Mouse (Mus musculus): ENCODE measurements around the gene Fa2h. TPM values are rescaled to one million over a fixed set of nuclear protein-coding genes. Genes with fewer than 3 reads are reported as not detected.
A peak's percentile ranks its signal among the peaks of the same experiment; 100 is the strongest.
"Not testable (repeated sequence)": the region's sequence is repeated elsewhere in the genome, so short reads cannot be mapped to it uniquely, and the experiment has no call there.

Gene Fa2h
- polyA plus RNA-seq, 1 experiment: not detected

DNA sequence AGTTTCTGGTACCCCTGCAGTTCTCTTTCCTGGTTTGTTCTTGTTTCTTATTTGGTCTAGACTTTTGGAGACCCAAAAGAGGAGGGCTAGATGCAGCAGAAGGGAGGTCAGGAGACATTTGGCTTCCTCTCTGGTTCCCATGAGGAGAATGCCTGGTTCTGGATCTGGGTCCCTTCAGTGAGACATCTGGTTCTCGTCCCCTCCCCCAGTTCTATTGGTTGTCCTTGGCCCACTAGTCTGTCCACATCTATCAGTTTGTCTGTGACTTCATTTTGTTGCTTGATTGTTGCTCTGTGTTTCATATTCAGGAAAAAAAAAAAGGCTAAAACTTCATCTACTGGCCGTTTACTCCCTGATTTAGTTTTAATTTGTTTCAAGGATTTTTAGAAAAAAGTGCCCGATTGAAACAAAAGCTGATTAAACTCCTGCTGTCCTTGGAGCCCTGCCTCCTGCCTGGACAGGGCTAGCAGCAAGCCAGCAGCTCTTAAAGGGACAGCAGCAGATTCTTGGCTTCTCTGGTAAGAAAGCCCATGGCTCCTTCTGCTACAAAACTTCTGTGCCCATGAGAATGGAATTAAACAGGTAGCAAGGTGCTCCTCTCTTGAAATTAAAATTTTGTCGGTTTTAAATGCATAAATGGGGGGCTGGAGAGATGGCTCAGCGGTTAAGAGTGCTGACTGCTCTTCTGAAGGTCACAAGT, 88.4 kb downstream of the Fa2h start:
- TF ChIP-seq POLR2A (IDR thresholded peaks at IDR 0.05; ENCODE audit: low read depth, low read length) (no peak), CTCF (IDR thresholded peaks at IDR 0.05; ENCODE audit: borderline replicate concordance, insufficient read depth, low read length) (no peak)
- Histone ChIP-seq H3K27ac (ENCODE audit: insufficient read depth, low read length) (no peak overlapping the region), H3K4me3 (ENCODE audit: insufficient read depth, low read length) (no peak overlapping the region), H3K4me1 (ENCODE audit: control insufficient read depth, insufficient read depth, low read length) (no peaks in the 10 kb centered on the region)

DNA sequence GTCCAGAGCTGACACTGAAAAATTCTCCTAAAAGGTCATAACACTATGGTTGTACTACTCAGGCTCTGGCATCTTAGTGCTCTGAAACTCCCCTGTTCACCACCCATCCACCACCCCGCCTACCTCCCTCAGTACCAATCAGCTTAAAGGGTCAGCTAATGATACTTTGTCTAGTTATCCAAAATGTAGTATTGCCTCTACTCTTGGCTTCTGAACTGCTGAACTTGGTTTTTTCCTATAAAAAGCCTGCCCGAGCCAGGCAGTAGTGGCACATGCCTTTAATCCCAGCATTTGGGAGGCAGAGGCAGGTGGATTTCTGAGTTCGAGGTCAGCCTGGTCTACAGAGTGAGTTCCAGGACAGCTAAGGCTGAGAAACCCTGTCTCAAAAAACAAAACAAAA, 89.3 kb downstream of the Fa2h start:
- Histone ChIP-seq H3K4me1 (ENCODE audit: control insufficient read depth, insufficient read depth, low read length) (no peaks in the 10 kb centered on the region), H3K4me3 (ENCODE audit: insufficient read depth, low read length) (no peak overlapping the region), H3K27ac (ENCODE audit: insufficient read depth, low read length) (no peak overlapping the region)
- no peak for TF ChIP-seq POLR2A (IDR thresholded peaks at IDR 0.05; ENCODE audit: low read depth, low read length)
- no peak for TF ChIP-seq CTCF (IDR thresholded peaks at IDR 0.05; ENCODE audit: borderline replicate concordance, insufficient read depth, low read length)

- H3K4me1 ChIP-seq (ENCODE audit: control insufficient read depth, insufficient read depth, low read length); H3K27ac ChIP-seq (ENCODE audit: insufficient read depth, low read length); H3K4me3 ChIP-seq (ENCODE audit: insufficient read depth, low read length): not testable (repeated sequence)
These were observed 90.4 kb downstream of the Fa2h start for GRCm38 (mm10) chr8:111303076-111303803.

- Histone ChIP-seq H3K4me1 (ENCODE audit: control insufficient read depth, insufficient read depth, low read length) (peaks cover 5% of the 10 kb centered on the region; the same call in 1 of the 2 replicates), H3K4me3 (ENCODE audit: insufficient read depth, low read length) (peak overlapping the region; percentile 26), H3K27ac (ENCODE audit: insufficient read depth, low read length) (no peak overlapping the region)
- TF ChIP-seq CTCF (IDR thresholded peaks at IDR 0.05; ENCODE audit: borderline replicate concordance, insufficient read depth, low read length) (no peak), POLR2A (IDR thresholded peaks at IDR 0.05; ENCODE audit: low read depth, low read length) (no peak)
These were observed 92.8 kb downstream of the Fa2h start for GRCm38 (mm10) chr8:111300597-111301546.

- H3K4me1 ChIP-seq (ENCODE audit: control insufficient read depth, insufficient read depth, low read length): peaks cover 5% of the 10 kb centered on the region; the same call in 1 of the 2 replicates
- H3K27ac ChIP-seq (ENCODE audit: insufficient read depth, low read length): peak within 1 kb of the TSS; percentile 62
- peak within 1 kb of the TSS; percentile 98 for H3K4me3 ChIP-seq (ENCODE audit: insufficient read depth, low read length)
- TF ChIP-seq POLR2A (IDR thresholded peaks at IDR 0.05; ENCODE audit: low read depth, low read length): peak; percentile 87
- TF ChIP-seq CTCF (IDR thresholded peaks at IDR 0.05; ENCODE audit: borderline replicate concordance, insufficient read depth, low read length): no peak
These were observed 93.6 kb downstream of the Fa2h start, which contains the start of gene Rfwd3 for GRCm38 (mm10) chr8:111299821-111300568. TSS of gene Rfwd3 (minus strand) at chr8:111300222.

DNA sequence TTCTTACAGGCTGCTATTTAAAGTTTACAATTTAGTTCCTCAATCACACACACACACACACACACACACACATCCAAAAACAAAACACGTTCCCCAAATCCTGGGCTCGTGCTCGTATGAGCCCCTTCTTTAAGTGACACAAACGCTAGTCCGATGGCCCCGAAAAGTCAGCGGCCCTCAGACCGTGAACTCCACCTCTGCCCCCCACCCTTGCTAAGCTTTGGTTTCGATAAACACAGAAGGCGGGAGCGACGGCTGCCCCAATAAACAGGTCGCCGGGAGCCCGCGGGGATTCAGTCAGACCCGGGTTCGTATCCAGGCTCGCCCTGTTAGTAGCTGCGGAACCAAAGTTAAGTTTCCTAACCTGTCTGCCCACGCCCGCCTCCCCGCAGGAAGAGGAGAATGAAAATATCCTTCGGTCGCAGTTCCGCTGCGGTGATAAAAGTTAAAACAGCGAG, 94.2 kb downstream of the Fa2h start:
- Histone ChIP-seq H3K27ac (ENCODE audit: insufficient read depth, low read length) (peak overlapping the region; percentile 62), H3K4me1 (ENCODE audit: control insufficient read depth, insufficient read depth, low read length) (peaks cover 5% of the 10 kb centered on the region; the same call in 1 of the 2 replicates), H3K4me3 (ENCODE audit: insufficient read depth, low read length) (peak overlapping the region; percentile 98)
- TF ChIP-seq POLR2A (IDR thresholded peaks at IDR 0.05; ENCODE audit: low read depth, low read length) (no peak), CTCF (IDR thresholded peaks at IDR 0.05; ENCODE audit: borderline replicate concordance, insufficient read depth, low read length) (no peak)

GRCm38 (mm10) chr8:111298011-111298410, 95.6 kb downstream of the Fa2h start:
- TF ChIP-seq CTCF (IDR thresholded peaks at IDR 0.05; ENCODE audit: borderline replicate concordance, insufficient read depth, low read length) (no peak), POLR2A (IDR thresholded peaks at IDR 0.05; ENCODE audit: low read depth, low read length) (no peak)
- Histone ChIP-seq H3K4me3 (ENCODE audit: insufficient read depth, low read length) (0 out of 2 replicates have a peak overlapping the region, but pooled peaks have one; percentile 3), H3K4me1 (ENCODE audit: control insufficient read depth, insufficient read depth, low read length) (peaks cover 5% of the 10 kb centered on the region; the same call in 1 of the 2 replicates), H3K27ac (ENCODE audit: insufficient read depth, low read length) (no peak overlapping the region)

Other genes starting within 250 kb of the Fa2h start
- 130 and 132 TPM in 2 replicates for gene Glg1, start 134.6 kb downstream of the Fa2h start, polyA plus RNA-seq (2011; ENCODE audit: insufficient read length, low read depth, missing spikeins)
- 30.5 and 35.3 TPM in 2 replicates for gene Rfwd3, start 93.6 kb downstream of the Fa2h start, polyA plus RNA-seq (2011; ENCODE audit: insufficient read length, low read depth, missing spikeins)
- gene Mlkl, start 55.6 kb downstream of the Fa2h start, polyA plus RNA-seq (2011; ENCODE audit: insufficient read length, low read depth, missing spikeins): 30.0 and 33.9 TPM in 2 replicates
- 10.2 and 10.9 TPM in 2 replicates for gene Wdr59, start 128.3 kb upstream of the Fa2h start, polyA plus RNA-seq (2011; ENCODE audit: insufficient read length, low read depth, missing spikeins)
- gene Znrf1, start 142.3 kb upstream of the Fa2h start, polyA plus RNA-seq (2011; ENCODE audit: insufficient read length, low read depth, missing spikeins): 37.5 and 43.8 TPM in 2 replicates
- gene Ldhd, start 236.6 kb upstream of the Fa2h start, polyA plus RNA-seq (2011; ENCODE audit: insufficient read length, low read depth, missing spikeins): 0.46 and 0.53 TPM in 2 replicates
- gene Zfp1, start 249.6 kb upstream of the Fa2h start, polyA plus RNA-seq (2011; ENCODE audit: insufficient read length, low read depth, missing spikeins): 7.2 and 11.7 TPM in 2 replicates

Measured in embryonic fibroblast, embryonic 13.5 days (primary cell).